Mouse (Mus musculus) heart, embryonic 16.5 days (tissue): Measurements from ENCODE around the gene Fabp6. TPM values are rescaled to one million over a fixed set of nuclear protein-coding genes. Genes with fewer than 3 reads are reported as not detected.

Experiments used
- ATAC-seq: fragments of 200-750 bp; cut with Nextera tagmentation; replicated peaks from 2 replicates; pipeline ENCODE4 v1.8.0; 2017; ENCODE audit warnings: moderate number of reproducible peaks; ENCODE audit not compliant: insufficient read depth, low FRiP score; ENCODE audit errors: extremely low read depth
- H3K27ac ChIP-seq: fragments of 300-500 bp; sonication (generic); 2 replicates; pipeline ENCODE4 v1.5.1; 2014; ENCODE audit warnings: mild to moderate bottlenecking, low read length, control low read depth, moderate library complexity
- H3K27me3 ChIP-seq: fragments of 300-500 bp; sonication (generic); 2 replicates; pipeline ENCODE4 v1.6.1; 2014; ENCODE audit warnings: low read length, mixed read lengths; ENCODE audit not compliant: control insufficient read depth, insufficient read depth
- H3K36me3 ChIP-seq: fragments of 300-500 bp; sonication (generic); 2 replicates; pipeline ENCODE4 v1.6.1; 2014; ENCODE audit not compliant: control insufficient read depth, insufficient read depth
- H3K4me1 ChIP-seq: fragments of 300-500 bp; sonication (generic); 2 replicates; pipeline ENCODE4 v1.6.1; 2014; ENCODE audit warnings: low read length, mixed read lengths; ENCODE audit not compliant: control insufficient read depth, insufficient read depth
- H3K4me2 ChIP-seq: fragments of 300-500 bp; sonication (generic); 2 replicates; pipeline ENCODE4 v1.6.1; 2014; ENCODE audit warnings: low read depth, mild to moderate bottlenecking, control low read depth, low read length
- H3K4me3 ChIP-seq: fragments of 300-500 bp; sonication (generic); 2 replicates; pipeline ENCODE4 v1.5.1; 2014; ENCODE audit warnings: mild to moderate bottlenecking, control low read depth, low read length
- H3K9ac ChIP-seq: fragments of 300-500 bp; sonication (generic); 2 replicates; pipeline ENCODE4 v1.6.1; 2014; ENCODE audit warnings: low read length, control low read depth
- H3K9me3 ChIP-seq: fragments of 300-500 bp; sonication (generic); replicated peaks from 2 replicates; pipeline ENCODE4 v1.6.1; 2016; ENCODE audit warnings: low read length; ENCODE audit not compliant: control insufficient read depth
- WGBS: fragments of 180-500 bp; shearing (Covaris S2); extraction: QIAGEN DNeasy Blood & Tissue Kit; methylation state at CpG from one replicate; pipeline ENCODE4 v1.1.7; 2014; 5-methylcytosine and 5-hydroxymethylcytosine counted together
- polyA plus RNA-seq: library from polyadenylated mRNA; unstranded; fragments of >200 nt; fragmentation: Nextera tagmentation; extraction: Ambion mirVana; gene quantifications from 2 replicates; pipeline ENCODE4 v1.2.1, GENCODE M21; 2015

Gene Fabp6
- polyA plus RNA-seq, 1 experiment from 2014 or later = 18.3 TPM

DNA sequence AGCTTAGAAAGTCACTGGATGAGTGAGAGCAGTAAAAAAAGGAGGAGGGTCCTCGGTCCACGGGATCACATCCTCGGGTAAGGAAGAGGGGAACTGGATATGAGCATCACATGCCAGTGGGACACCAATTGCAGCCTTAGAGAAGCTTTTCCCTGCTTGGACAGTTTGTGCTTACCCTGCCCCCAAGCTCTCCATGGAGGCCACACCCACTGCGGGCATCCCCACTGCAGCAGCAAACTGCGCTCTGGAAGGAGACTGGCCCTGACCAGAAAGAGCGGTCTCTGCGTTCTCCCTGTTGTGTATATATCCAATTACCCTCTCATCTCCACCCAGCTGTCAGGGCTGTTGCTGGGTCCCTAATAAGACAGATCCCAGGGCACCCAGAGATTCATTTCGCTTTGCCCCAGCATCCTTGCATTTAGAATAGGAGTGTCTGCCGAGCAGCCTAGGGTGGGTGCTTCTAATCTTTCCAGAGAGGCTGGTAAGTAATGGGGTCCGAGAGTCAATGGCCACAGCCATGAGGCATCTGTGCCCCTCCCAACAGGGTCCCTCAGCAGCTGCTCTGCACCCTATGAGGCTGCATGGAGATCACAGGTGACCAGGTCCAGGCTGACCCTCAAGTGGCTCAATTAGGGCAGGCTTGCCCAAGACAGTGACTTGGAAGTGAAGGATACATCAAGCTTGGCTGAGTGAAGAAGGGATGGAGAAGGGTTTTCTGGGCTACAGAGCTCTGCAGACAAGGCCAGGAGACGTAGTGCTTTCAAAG lies 23.4 kb downstream of the Fabp6 start:
- Histone ChIP-seq H3K9ac (no peak overlapping the region), H3K4me2 (no peak overlapping the region), H3K4me1 (peaks cover 11% of the 10 kb centered on the region), H3K4me3 (no peak overlapping the region), H3K36me3 (peaks cover 17% of the 10 kb centered on the region), H3K9me3 (no peaks in the 10 kb centered on the region), H3K27ac (no peak overlapping the region), H3K27me3 (no peaks in the 10 kb centered on the region)
- ATAC-seq = no peak
- WGBS = 68% methylated on average over 11 of the region's 11 CpGs

DNA sequence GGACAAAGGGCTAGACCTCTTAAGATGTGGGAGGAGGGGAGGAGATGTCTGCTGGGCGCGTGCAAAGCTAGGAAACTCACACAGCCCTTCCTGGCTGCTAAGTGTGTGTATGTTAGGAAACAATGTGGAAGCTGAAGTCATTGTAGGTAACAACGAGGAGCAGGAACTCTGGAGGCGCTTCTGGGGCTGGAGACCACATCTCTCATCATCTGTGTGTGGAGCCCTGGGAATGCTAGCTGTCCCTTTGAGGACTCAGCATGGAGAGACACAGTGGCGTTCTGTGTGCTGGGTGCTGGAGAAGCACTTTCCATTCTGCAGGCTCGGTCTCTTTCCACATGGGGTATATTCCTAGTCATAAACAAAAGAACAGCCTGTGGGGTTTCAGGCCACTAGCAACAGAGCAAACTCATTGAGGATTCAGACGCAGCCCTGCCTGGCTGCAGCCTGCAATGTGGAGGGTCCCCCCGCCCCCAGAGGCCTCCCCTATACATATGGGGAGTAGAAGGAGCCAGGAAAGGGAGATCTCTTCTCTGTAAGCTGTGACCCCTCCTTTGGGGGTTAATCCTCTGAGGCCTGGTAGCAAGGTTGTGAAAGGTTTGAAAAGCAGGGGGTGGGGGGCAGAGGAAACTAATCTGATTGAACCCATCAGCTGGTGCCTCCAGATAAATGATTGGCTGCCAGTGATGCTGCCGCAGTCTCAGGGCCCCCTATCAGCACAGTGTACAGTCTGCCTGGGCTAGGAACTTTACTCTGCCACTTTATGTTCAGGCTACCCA lies 25.8 kb downstream of the Fabp6 start:
- Histone ChIP-seq H3K36me3 (peaks cover 10% of the 10 kb centered on the region), H3K4me3 (no peak overlapping the region), H3K9me3 (no peaks in the 10 kb centered on the region), H3K27me3 (no peaks in the 10 kb centered on the region), H3K27ac (peak overlapping the region; percentile 63; the same call in 1 of the 2 replicates), H3K4me2 (no peak overlapping the region), H3K9ac (peak overlapping the region; percentile 58; the same call in 1 of the 2 replicates), H3K4me1 (peaks cover 28% of the 10 kb centered on the region)
- WGBS = 25% methylated on average over 9 of the region's 9 CpGs
- no peak for ATAC-seq

DNA sequence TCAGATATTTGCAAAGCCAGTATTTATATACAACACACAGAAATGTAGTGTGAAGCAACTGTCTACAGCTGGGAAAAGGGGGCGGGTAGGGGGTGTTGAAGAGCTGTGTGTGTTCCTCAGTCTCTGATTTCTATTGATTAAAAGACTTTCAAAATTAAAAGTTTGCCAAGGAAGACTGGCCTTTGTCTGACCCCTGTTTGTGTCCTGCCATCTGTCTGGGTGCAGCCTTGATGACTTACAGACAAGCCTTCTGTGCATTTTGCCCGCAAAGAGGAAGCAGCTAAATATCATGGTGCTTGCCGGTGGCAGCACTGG lies 26.3 kb downstream of the Fabp6 start:
- Histone ChIP-seq H3K4me1 (peaks cover 32% of the 10 kb centered on the region), H3K27ac (peak overlapping the region; percentile 19), H3K36me3 (peaks cover 6% of the 10 kb centered on the region), H3K4me2 (no peak overlapping the region), H3K27me3 (no peaks in the 10 kb centered on the region), H3K9me3 (no peaks in the 10 kb centered on the region), H3K9ac (0 out of 2 replicates have a peak overlapping the region, but pooled peaks have one; percentile 58), H3K4me3 (no peak overlapping the region)
- no peak for ATAC-seq
- WGBS = 20% methylated on average over 3 of the region's 3 CpGs

DNA sequence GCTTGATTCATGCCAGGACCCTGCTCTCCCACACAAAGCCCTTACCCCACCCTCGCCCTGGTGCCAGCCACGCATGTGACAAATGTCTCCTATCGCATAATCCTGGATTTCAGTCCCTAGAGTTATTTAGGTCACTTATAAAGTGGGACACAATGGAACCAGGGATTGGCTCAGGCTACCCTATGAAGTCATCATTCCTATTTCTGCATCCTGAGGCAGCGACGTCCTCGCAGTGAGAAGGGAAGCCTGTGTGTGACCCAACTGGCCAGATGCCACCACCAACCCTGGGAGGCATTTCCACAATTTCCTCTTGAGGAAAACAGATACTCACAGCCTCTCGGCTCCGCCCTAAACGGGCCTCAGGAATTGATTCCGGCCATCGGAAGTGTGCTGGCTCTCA lies 31.7 kb downstream of the Fabp6 start:
- 21% methylated on average over 11 of the region's 11 CpGs for WGBS
- Histone ChIP-seq H3K9me3 (no peaks in the 10 kb centered on the region), H3K4me1 (peaks cover 60% of the 10 kb centered on the region), H3K4me2 (peak overlapping the region; percentile 45), H3K4me3 (no peak overlapping the region), H3K27ac (peak overlapping the region; percentile 92), H3K36me3 (no peaks in the 10 kb centered on the region), H3K27me3 (no peaks in the 10 kb centered on the region), H3K9ac (peak overlapping the region; percentile 54; the same call in 1 of the 2 replicates)
- ATAC-seq = peak; percentile 89

DNA sequence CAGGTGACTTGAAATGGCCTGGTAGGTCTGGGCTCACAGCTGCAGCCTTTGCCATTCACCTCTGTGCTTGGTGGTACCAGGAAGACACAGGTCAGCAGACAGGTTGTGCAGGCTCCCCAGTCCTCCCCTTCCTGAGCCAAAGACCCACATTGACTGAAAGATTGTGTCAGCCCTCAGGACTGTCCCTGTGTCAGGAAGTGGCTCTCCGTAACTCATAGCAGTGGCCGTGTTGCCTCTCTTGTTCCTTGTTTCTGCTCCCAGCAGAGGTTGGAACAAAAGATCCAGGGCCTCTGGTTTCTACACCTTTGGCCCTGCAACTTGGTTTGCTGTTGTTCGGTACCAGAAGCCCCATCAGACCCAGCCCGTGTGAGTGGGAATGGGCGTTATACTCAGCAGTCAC lies 32.2 kb downstream of the Fabp6 start:
- 53% methylated on average over 5 of the region's 5 CpGs for WGBS
- H3K4me2 ChIP-seq = peak overlapping the region; percentile 45
- H3K27ac ChIP-seq = peak overlapping the region; percentile 92
- H3K27me3 ChIP-seq = no peaks in the 10 kb centered on the region
- no peaks in the 10 kb centered on the region for H3K36me3 ChIP-seq
- peak overlapping the region; percentile 54 for H3K9ac ChIP-seq
- H3K4me3 ChIP-seq = no peak overlapping the region
- peaks cover 62% of the 10 kb centered on the region for H3K4me1 ChIP-seq
- H3K9me3 ChIP-seq = no peaks in the 10 kb centered on the region
- ATAC-seq = no peak

DNA sequence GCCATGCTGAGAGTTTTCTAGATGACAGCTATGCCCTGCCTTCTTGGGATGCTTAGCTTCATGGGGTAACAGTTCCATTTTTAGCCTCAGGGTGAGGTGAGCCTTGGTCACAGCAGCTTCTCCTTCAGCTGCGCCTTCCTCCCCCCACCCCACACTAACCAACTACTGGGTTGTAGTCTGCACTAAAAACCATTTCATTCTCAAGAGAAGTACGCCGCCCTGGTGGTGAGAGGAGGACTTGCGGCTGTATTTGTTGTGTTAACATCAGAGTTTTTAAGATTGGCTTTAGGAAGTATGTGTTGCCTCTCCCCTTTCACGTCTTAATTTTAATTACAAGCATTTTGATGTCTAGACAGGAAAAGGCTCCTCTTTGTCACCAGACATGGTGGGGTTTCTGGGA lies 33.1 kb downstream of the Fabp6 start:
- H3K9ac ChIP-seq = no peak overlapping the region
- WGBS = 62% methylated on average over 5 of the region's 5 CpGs
- ATAC-seq = no peak
- H3K27ac ChIP-seq = peak overlapping the region; percentile 92
- H3K9me3 ChIP-seq = no peaks in the 10 kb centered on the region
- no peaks in the 10 kb centered on the region for H3K27me3 ChIP-seq
- no peak overlapping the region for H3K4me2 ChIP-seq
- H3K4me1 ChIP-seq = peaks cover 70% of the 10 kb centered on the region
- H3K4me3 ChIP-seq = no peak overlapping the region
- H3K36me3 ChIP-seq = no peaks in the 10 kb centered on the region

DNA sequence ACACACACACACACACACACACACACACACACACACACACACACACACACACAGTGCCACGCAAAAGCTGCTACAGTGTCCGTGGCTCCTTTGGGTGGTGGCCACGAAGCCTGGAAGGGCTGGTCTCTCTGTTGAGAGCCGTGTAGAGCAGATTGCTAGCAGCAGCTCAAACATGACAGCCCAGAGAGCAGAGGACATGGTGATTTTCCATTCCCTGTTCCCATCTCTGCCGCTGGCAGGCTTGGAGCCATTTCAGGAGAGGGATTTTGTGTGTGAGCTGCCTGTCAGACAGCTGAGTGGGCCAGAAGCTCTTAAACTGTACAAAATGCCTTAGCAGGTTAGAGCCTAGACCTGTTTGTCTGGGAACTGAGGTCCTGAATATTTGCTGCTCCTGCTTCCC lies 34.6 kb downstream of the Fabp6 start:
- Histone ChIP-seq H3K9me3 (no peaks in the 10 kb centered on the region), H3K9ac (peak overlapping the region; percentile 60), H3K36me3 (no peaks in the 10 kb centered on the region), H3K27ac (peak overlapping the region; percentile 88), H3K4me2 (no peak overlapping the region), H3K4me3 (no peak overlapping the region), H3K4me1 (peaks cover 63% of the 10 kb centered on the region), H3K27me3 (no peaks in the 10 kb centered on the region)
- 28% methylated on average over 5 of the region's 5 CpGs for WGBS
- ATAC-seq = peak; percentile 21; the same call in 1 of the 2 replicates

DNA sequence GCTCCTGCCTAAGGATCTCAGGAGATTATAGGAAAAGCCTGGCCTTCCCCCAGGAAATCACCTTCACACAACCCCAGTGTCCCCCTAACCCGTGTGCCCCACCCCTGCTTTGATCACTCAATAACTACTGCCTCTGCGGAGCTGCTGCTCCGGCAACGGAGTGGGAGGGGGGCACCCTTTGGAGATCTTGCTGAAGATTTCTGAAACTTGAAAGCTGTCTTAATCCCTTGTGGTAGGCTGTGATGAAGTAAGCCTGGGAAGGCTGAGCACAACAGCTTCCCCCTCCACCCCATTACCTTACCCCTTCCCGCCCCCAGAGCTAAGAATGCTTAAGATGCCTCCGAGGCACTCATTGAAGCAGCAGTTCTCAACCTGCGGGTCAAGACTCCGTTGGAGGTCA lies 35.5 kb downstream of the Fabp6 start:
- WGBS = 30% methylated on average over 8 of the region's 8 CpGs
- no peaks in the 10 kb centered on the region for H3K27me3 ChIP-seq
- peaks cover 57% of the 10 kb centered on the region for H3K4me1 ChIP-seq
- H3K36me3 ChIP-seq = no peaks in the 10 kb centered on the region; the same call in 1 of the 2 replicates
- H3K4me2 ChIP-seq = no peak overlapping the region
- H3K9me3 ChIP-seq = no peaks in the 10 kb centered on the region
- H3K4me3 ChIP-seq = no peak overlapping the region
- peak overlapping the region; percentile 88 for H3K27ac ChIP-seq
- ATAC-seq = no peak
- no peak overlapping the region for H3K9ac ChIP-seq

DNA sequence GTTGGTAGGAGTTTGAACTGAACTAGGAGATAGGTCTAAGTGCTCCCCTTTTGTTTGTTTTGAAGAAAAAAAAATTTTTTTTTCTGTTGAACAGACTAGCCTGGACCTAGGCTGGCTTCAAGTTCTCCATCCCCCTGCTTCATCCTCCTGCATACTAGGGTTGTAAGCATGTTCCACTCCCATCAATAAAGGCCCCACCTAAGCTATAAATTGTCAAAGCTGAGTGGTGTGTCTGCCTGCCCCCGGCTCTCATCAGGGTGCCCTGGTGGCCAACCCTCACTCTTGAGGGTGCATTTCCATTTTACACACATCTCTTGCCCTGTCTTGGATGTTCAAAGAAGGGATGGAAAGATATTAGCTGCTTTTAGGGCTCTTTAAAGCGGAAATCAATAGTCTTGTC lies 35.9 kb downstream of the Fabp6 start:
- 71% methylated on average over 2 of the region's 2 CpGs for WGBS
- no peak for ATAC-seq
- H3K9me3 ChIP-seq = no peaks in the 10 kb centered on the region
- peaks cover 2% of the 10 kb centered on the region; the same call in 1 of the 2 replicates for H3K36me3 ChIP-seq
- no peaks in the 10 kb centered on the region for H3K27me3 ChIP-seq
- H3K4me3 ChIP-seq = no peak overlapping the region
- H3K9ac ChIP-seq = no peak overlapping the region
- no peak overlapping the region for H3K4me2 ChIP-seq
- peaks cover 61% of the 10 kb centered on the region for H3K4me1 ChIP-seq
- no peak overlapping the region; the same call in 1 of the 2 replicates for H3K27ac ChIP-seq
